Mouse (Mus musculus) c-Kit-positive CD71-negative TER-119-negative erythroid progenitor cells, embryonic 14.5 days (primary cell): Measurements from ENCODE around the gene Fbxo9.

Experiments
- DNase-seq: peaks from one replicate; pipeline ENCODE4 v3.0.0-alpha.2; 2013; ENCODE audit warnings: low read depth

Gene Fbxo9

DNA sequence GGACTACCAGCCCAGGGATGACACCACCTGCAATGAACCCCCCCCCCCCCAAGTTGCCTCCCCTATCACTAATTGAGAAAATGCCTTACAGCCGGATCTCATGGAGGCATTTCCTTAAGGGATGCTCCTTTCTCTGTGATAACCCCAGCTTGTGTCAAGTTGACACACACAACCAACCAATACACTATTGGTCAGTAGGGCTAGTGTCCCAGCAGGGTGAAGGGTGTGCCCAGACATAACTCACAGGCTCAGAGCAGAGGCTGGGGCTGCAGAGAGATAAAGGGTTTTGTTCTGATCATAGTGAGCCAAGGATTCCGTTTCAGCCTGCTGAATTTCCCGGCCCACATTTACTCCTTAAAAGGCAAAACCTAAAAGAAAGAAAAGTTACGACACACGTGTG lies 38.4 kb downstream of the Fbxo9 start:
- no peak for DNase-seq

DNA sequence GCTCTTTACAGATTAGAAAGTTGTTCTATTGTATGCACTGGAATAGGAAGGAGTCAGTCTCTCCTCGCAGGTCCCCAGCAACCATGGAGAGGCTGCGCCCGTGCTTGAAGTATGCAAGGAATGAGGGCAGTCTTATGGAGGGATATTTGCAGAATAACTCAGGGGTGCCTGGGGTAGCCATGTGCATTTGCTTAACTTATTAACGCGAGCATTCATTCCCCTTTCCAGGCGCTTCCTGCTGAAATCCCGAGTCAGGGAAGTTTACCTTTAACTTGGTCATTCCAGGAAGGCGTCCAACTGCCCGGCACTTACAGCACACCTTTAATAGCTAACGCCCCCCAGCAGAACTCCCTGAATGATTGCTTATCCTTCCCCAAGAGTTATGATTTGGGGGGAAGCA lies 44.7 kb downstream of the Fbxo9 start:
- DNase-seq = no peak

DNA sequence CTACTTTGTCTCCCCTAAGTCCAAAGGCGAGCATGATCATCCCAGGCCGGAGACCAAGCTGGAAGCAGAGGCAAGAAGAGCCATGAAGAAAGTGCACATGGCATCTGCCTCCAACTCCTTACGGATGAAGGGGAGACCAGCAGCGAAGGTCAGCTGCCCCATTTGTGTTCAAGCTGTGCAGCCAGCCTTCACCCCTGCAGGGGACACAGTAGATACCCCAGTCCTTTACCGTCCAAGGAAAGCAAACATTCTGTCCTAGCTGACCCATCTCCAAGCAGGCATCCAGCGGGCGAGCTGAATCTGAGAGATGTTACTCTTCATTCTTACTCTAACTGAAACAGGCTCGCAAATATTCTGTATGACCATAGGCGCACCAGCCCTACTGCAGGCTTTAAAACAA lies 46.5 kb downstream of the Fbxo9 start:
- no peak for DNase-seq

DNA sequence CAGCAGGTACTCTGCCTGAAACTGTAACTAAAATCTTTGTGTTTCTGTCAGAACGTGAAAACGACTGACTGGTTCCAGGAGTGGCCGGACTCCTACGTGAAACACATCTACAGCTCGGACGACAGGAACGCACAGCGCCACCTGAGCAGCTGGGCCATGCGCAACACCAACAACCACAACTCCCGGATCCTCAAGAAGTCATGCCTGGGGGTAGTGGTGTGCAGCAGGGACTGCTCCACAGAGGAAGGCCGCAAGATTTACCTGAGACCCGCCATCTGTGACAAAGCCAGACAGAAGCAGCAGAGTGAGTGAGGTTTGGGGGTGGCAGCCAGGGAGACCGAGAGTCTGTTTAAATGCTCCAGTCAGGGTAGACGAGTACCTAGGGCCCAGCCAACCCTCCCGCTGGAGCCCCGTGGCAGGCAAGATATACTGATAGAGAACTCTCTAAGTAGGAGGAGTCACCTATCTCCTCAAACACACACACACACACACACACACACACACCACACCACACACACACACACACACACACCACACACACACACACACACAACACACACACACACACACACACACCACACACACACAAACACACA lies 49.2 kb downstream of the Fbxo9 start:
- no peak for DNase-seq

DNA sequence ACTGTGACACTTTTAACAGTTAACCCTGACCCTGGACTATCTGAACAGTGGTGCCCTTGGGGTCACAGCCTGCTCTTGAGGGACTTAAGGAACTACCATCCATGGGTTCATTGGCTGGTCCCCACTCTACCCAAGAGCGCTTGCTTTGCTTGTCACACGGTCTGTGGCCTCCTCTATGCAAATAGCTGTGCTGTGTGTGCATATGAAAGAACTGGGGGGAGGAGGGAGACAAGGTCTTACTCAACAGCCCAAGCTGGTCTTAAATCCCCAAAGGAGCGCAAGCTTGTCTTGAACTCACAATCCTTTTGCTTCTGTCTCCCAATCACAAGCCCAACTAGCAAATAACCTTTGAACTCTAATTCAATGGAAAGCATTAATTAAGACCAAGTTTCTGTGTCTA lies 54.6 kb downstream of the Fbxo9 start:
- no peak for DNase-seq

DNA sequence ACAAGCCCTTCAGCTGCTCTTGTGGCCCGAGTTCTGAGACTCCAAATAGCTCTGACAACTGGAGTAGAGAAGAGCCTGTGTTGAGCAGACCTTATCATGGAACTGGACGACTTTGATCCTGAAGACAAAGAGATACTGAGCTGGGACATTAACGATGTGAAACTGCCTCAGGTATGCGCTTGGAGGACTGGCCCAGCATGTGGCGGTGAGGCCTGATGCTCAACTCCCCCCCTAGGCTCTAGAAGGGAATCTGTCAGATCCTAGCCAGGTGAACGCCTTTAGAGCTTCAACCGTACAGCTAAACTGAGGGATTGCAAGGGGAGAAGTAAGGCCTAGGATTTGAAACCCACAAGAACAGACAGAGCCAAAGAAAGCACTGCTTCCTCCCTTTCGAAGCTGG lies 55.0 kb downstream of the Fbxo9 start:
- no peak for DNase-seq

DNA sequence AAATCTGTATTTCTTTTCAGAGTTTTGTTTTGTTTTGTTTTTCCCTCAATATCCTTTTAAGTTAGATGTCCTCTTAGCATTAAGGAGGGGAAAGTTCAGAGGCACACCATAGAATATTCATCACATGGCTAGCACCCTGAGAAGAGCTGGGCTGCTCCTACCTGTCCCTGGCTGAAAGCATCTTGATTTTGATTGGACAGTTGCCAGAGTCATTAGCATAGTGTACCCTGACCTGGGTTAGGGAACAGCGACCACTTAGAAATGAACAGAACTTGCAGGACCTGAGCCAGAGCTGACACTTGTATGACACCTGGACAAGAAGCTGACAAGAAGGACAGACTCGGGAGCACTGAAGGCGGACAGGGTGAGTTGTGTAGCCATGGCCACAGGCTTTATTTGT lies 57.2 kb downstream of the Fbxo9 start, which contains the start of gene Gcm1:
TSS of gene Gcm1 (plus strand) at position 248 of the 400 bp plus-strand sequence.
- no peak for DNase-seq

DNA sequence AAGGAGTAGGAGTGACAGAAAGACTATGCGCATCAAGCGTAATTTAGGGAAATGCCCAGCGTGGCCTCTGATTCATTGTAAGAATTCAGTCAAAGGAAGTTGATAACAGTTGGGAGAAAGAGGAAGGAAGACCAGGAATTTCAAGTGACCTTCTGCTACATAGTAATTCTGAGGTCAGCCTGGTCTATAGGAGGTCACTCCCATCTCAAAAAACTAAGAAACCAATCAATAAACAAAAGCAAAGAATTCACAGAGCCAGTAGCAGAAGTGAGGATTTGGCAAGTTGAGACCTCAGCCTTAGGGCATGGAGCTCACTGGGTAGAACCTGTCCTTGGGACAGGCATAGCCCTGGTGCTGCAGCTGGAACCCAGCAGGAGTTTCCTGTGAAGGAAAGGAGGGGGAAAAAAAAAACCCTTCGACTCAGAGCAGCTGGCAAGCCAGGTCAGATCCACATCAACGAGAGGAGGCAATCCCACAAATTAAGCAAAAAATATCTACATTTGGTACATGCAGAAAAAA lies 58.4 kb downstream of the Fbxo9 start:
- no peak for DNase-seq

DNA sequence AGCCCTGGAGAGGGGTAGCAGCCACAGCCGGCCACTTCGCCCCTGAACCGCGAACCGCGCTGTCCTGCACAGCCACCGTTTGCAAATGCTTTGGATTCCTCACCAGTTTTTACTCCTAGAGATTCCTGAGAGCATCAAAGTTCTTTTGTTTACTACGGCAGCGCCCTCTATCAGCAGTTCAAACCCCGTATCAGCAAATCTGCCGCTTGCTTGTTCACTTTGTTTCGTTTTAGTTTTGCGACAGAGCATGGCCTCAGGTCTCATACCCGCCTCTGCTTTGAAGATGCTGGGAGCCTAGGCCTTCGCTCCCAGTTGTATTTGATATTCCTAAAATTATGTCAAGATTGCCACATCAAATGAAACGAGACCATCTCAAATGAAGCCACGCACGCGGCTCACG lies 62.1 kb downstream of the Fbxo9 start:
- DNase-seq = no peak

DNA sequence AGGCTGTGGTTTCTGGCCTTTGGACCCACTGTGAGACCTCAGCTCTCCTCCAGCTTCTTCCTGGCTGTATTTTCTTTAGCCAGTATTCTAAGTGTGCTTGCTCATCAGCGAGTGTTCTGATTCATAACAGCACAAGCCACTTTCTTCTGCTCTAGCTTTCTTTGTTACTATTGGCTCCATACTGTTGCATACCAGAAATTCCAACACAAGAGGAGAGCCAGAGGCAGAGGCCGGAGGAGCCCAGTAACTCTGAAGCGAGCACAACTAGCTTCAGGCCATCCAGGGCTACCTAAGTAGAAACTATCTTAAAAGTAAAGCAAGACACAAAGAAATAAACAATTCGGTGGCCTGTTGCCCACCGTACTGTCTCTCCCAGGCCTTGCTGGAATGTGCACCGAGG lies 63.7 kb downstream of the Fbxo9 start:
- no peak for DNase-seq

DNA sequence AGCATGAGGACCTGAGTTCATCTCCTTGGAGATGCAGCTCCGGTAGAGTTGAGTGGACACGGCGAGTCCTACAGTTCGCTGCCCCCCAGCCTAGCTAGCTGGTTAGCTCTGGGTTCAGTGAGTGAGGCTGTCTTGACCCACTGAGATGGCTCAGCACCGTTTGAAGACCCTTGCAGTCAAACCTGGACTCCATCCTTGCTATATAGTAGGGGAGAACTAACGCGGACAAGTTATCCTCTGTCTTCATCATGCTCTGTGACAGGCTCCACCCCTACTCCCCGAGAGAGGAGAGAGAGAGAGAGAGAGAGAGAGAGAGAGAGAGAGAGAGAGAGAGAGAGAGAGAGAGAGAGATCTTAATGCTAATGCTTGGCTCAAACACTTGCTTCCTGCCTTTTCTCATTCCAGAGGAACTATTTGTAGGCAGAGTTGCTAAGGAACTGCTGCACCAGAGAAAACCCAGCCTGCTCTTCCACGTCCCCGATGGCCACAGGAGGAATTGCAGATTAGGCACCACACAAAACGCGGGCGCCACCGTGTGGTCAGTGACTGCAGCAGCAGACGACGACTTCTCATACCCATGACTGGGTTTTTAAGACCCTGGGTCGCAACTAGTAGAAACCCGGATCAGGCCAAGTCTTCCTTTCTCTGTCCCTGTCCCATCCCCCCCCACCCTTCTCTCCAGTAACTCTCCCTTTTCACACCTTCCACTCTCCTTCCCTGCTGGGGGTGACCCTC lies 69.9 kb downstream of the Fbxo9 start:
- peak; percentile 79 for DNase-seq

DNA sequence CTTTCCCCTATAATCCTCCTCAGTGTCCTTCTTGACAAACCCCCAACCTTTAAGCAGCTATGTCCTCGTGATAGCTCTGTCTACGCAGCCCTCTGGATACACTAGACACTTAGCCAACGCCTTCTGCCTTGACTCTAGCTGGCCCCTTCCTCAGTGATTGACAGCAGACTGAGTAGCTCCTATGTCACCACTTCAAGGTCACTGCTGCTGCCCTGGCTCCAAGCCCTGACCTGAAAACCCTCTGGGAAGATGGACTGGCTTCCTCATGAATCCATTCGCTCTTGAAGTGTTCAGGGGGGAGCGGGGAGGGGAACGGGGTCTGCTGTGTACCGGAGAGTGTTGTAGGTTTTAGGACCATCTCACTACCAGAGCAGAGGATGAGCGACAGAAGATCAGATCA lies 73.0 kb downstream of the Fbxo9 start:
- DNase-seq = no peak

DNA sequence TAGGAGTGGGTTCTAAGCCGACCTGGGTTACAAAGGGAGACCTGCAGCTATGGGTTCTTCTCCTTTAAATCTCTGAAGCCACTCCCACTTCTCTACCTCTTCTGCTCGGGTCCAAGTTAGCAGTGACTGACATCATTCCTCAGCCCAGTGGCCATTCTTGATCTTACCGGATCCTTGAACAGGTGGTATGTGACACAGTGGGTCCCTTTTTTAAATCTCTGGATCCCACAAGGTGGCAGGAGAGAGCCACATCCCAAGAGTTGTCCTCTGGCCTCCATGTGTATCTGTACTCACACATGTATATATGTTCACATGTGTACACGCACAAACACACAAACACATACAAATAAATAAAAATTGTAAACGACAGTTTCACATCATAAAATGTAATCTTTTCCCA lies 73.6 kb downstream of the Fbxo9 start:
- no peak for DNase-seq

DNA sequence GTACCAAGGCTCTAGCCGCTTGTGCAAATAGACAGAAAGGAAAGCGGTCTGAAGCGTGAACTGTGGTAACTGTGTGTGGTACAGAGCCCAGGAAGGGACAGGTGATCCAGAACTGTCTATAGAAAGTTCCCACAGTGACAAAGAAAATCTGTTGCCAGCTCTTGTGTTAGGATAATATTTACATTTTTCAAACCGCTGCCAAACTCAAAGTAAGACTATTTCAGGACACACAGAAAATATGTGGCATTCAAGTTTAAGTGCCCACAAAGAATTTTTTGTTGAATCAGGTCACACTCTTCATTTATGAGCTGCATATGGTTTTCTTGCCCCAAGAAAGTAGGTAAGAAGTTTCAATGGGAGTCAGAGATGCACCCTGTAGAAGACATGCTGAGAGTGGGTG lies 75.9 kb downstream of the Fbxo9 start:
- no peak for DNase-seq
